Mouse (Mus musculus): ENCODE measurements around the gene Tcp11. TPM values are rescaled to one million over a fixed set of nuclear protein-coding genes. Genes with fewer than 3 reads are reported as not detected.

Gene Tcp11
- total and polyA plus RNA-seq, 3 experiments, result 1.8 TPM; not detected in 2

- no peak overlapping the region for H3K27ac ChIP-seq
- no peaks in the 10 kb centered on the region for H3K27me3 ChIP-seq (ENCODE audit: control insufficient read depth, insufficient read depth, low read length)
- no peaks in the 10 kb centered on the region for H3K36me3 ChIP-seq (ENCODE audit: control insufficient read depth, insufficient read depth, low read length)
- H3K4me3 ChIP-seq, result no peak overlapping the region
- no peaks in the 10 kb centered on the region for H3K4me1 ChIP-seq (ENCODE audit: control insufficient read depth, insufficient read depth, low read length)
- WGBS, result 52% methylated on average over 10 of the region's 10 CpGs
- TF ChIP-seq EP300 (IDR thresholded peaks at IDR 0.05; ENCODE audit: insufficient read depth, low read depth, low read length) (no peak), CTCF (IDR thresholded peaks at IDR 0.05) (no peak), POLR2A (IDR thresholded peaks at IDR 0.05; ENCODE audit: insufficient read depth, low read depth, low read length) (no peak)
- no peak overlapping the region for H3K9ac ChIP-seq (ENCODE audit: low read depth, low read length)
- intact Hi-C loops (cut with DNase I), result no loop called here
- DNase-seq, result no peak
- no peaks in the 10 kb centered on the region for H3K79me2 ChIP-seq (replicated peaks; ENCODE audit: control insufficient read depth, insufficient read depth, low read length)
Observed at GRCm38 (mm10) chr17:28101902-28102319, 21.5 kb upstream of the Tcp11 start.

DNA sequence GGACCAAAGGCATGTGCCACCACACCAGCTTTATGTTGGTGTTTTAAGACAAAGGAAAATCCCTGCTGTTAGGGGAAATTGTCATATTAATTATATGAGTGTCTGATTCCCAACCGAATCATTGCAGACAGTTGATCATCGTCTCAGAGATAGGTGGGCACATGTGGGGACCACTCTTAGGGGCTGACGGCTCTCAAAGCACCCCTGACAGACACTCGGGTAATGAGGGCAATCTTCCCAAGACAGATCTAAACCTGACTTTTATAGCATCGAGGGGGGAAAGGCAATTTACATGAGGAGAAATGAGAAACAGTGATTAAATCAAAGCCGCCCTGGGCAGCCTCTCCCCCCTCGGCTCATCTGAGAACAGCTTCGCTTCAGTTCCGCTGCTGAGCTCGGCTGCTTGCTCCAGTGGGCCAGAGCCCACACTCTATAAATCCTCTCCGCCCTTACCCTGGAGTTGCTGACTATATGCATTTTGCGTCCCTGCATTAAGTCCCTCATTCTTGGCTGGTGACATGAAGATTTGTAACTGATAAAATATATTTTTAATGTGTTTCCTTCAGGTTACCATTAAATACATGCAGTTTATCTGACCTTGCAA lies 20.9 kb upstream of the Tcp11 start:
- H3K9ac ChIP-seq (ENCODE audit: low read depth, low read length), result no peak overlapping the region
- no peak overlapping the region for H3K27ac ChIP-seq
- H3K36me3 ChIP-seq (ENCODE audit: control insufficient read depth, insufficient read depth, low read length), result no peaks in the 10 kb centered on the region
- H3K4me3 ChIP-seq, result no peak overlapping the region
- H3K79me2 ChIP-seq (replicated peaks; ENCODE audit: control insufficient read depth, insufficient read depth, low read length), result no peaks in the 10 kb centered on the region
- WGBS, result 78% methylated on average over 12 of the region's 12 CpGs
- no peak for TF ChIP-seq CTCF (IDR thresholded peaks at IDR 0.05)
- TF ChIP-seq POLR2A (IDR thresholded peaks at IDR 0.05; ENCODE audit: insufficient read depth, low read depth, low read length), result no peak
- no peak for TF ChIP-seq EP300 (IDR thresholded peaks at IDR 0.05; ENCODE audit: insufficient read depth, low read depth, low read length)
- no peak for DNase-seq
- H3K4me1 ChIP-seq (ENCODE audit: control insufficient read depth, insufficient read depth, low read length), result no peaks in the 10 kb centered on the region
- no peaks in the 10 kb centered on the region for H3K27me3 ChIP-seq (ENCODE audit: control insufficient read depth, insufficient read depth, low read length)
- intact Hi-C loops (cut with DNase I), result no loop called here

- DNase-seq, result no peak
- H3K79me2 ChIP-seq (replicated peaks; ENCODE audit: control insufficient read depth, insufficient read depth, low read length), result no peaks in the 10 kb centered on the region
- H3K27me3 ChIP-seq (ENCODE audit: control insufficient read depth, insufficient read depth, low read length), result no peaks in the 10 kb centered on the region
- no peaks in the 10 kb centered on the region for H3K36me3 ChIP-seq (ENCODE audit: control insufficient read depth, insufficient read depth, low read length)
- no peak overlapping the region for H3K9ac ChIP-seq (ENCODE audit: low read depth, low read length)
- intact Hi-C loops (cut with DNase I), result no loop called here
- H3K4me1 ChIP-seq (ENCODE audit: control insufficient read depth, insufficient read depth, low read length), result no peaks in the 10 kb centered on the region
- WGBS, result 82% methylated on average over 1 of the region's 1 CpGs
- H3K4me3 ChIP-seq, result no peak overlapping the region
- no peak overlapping the region for H3K27ac ChIP-seq
- peak; percentile 27 for TF ChIP-seq CTCF (IDR thresholded peaks at IDR 0.05)
- TF ChIP-seq POLR2A (IDR thresholded peaks at IDR 0.05; ENCODE audit: insufficient read depth, low read depth, low read length), result no peak
Observed at GRCm38 (mm10) chr17:28100669-28101068, 20.2 kb upstream of the Tcp11 start.

- no peak overlapping the region for H3K9ac ChIP-seq (ENCODE audit: low read depth, low read length)
- 68% methylated on average over 3 of the region's 3 CpGs for WGBS
- H3K4me1 ChIP-seq (ENCODE audit: control insufficient read depth, insufficient read depth, low read length), result no peaks in the 10 kb centered on the region
- no peak overlapping the region for H3K4me3 ChIP-seq
- H3K27ac ChIP-seq, result no peak overlapping the region
- TF ChIP-seq EP300 (IDR thresholded peaks at IDR 0.05; ENCODE audit: insufficient read depth, low read depth, low read length), result no peak
- DNase-seq, result no peak
- intact Hi-C loops (cut with DNase I), result no loop called here
- H3K27me3 ChIP-seq (ENCODE audit: control insufficient read depth, insufficient read depth, low read length), result no peaks in the 10 kb centered on the region
- no peaks in the 10 kb centered on the region for H3K79me2 ChIP-seq (replicated peaks; ENCODE audit: control insufficient read depth, insufficient read depth, low read length)
- no peaks in the 10 kb centered on the region for H3K36me3 ChIP-seq (ENCODE audit: control insufficient read depth, insufficient read depth, low read length)
Observed at GRCm38 (mm10) chr17:28099086-28099485, 18.6 kb upstream of the Tcp11 start.

DNA sequence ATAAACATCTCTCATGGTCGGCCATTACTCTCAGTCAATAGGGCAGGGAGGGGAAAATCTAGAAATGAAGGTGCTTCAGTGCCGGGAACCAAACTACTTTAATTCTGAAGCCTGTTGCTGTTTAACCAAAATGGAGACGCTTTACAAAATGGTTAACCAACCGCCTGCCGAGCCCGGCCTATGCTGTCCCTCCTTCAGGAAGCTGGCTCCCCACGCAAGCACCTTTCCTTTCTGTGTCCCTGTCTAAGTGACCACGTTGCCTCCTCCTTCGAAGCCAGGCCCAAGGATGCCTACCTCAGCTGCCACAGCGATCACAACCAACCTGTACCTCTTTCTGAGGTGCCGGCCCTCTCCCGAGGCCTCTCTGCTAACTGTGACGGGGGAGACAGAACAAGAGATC lies 16.9 kb upstream of the Tcp11 start:
- intact Hi-C loops (cut with DNase I), result no loop called here
- Histone ChIP-seq H3K79me2 (replicated peaks; ENCODE audit: control insufficient read depth, insufficient read depth, low read length) (no peaks in the 10 kb centered on the region), H3K4me1 (ENCODE audit: control insufficient read depth, insufficient read depth, low read length) (no peaks in the 10 kb centered on the region), H3K9ac (ENCODE audit: low read depth, low read length) (no peak overlapping the region), H3K4me3 (no peak overlapping the region), H3K36me3 (ENCODE audit: control insufficient read depth, insufficient read depth, low read length) (no peaks in the 10 kb centered on the region), H3K27me3 (ENCODE audit: control insufficient read depth, insufficient read depth, low read length) (no peaks in the 10 kb centered on the region), H3K27ac (no peak overlapping the region)
- TF ChIP-seq EP300 (IDR thresholded peaks at IDR 0.05; ENCODE audit: insufficient read depth, low read depth, low read length) (no peak), CTCF (IDR thresholded peaks at IDR 0.05) (no peak), POLR2A (IDR thresholded peaks at IDR 0.05; ENCODE audit: insufficient read depth, low read depth, low read length) (no peak)
- 90% methylated on average over 13 of the region's 13 CpGs for WGBS
- DNase-seq, result no peak

DNA sequence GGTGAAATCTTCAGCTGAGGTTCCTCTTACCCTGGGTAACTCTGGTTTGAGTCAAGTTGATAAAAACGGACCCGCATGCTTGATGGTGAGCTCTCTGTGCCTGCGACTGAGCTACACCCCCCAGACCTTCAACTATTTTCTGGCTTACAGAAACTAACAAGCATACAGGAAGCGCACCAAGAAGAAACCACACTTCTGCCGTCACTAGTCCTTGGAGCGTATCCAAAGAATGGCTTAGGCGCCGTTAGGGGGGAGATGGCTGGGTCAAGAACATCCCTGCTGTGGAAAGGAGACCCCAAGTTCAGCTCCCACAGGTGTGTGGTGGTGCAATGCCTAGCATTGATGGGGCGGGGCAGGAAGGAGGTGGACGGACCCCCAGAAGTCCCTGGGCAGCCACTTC lies 16.0 kb upstream of the Tcp11 start:
- WGBS, result 70% methylated on average over 10 of the region's 10 CpGs
- H3K36me3 ChIP-seq (ENCODE audit: control insufficient read depth, insufficient read depth, low read length), result no peaks in the 10 kb centered on the region
- H3K4me1 ChIP-seq (ENCODE audit: control insufficient read depth, insufficient read depth, low read length), result no peaks in the 10 kb centered on the region
- H3K9ac ChIP-seq (ENCODE audit: low read depth, low read length), result no peak overlapping the region
- H3K79me2 ChIP-seq (replicated peaks; ENCODE audit: control insufficient read depth, insufficient read depth, low read length), result no peaks in the 10 kb centered on the region
- no peak overlapping the region for H3K27ac ChIP-seq
- H3K4me3 ChIP-seq, result no peak overlapping the region
- DNase-seq, result no peak
- intact Hi-C loops (cut with DNase I), result no loop called here
- TF ChIP-seq POLR2A (IDR thresholded peaks at IDR 0.05; ENCODE audit: insufficient read depth, low read depth, low read length) (no peak), EP300 (IDR thresholded peaks at IDR 0.05; ENCODE audit: insufficient read depth, low read depth, low read length) (no peak), CTCF (IDR thresholded peaks at IDR 0.05) (no peak)
- H3K27me3 ChIP-seq (ENCODE audit: control insufficient read depth, insufficient read depth, low read length), result no peaks in the 10 kb centered on the region

Measured in heart, adult 2 months (tissue).